Mouse (Mus musculus): Measurements from ENCODE around the gene Hs3st3b1. TPM values are rescaled to one million over a fixed set of nuclear protein-coding genes. Genes with fewer than 3 reads are reported as not detected.

The Hs3st3b1 gene
- total and polyA plus RNA-seq, 2 experiments from 2014 or later: 1.2 to 4.3 TPM

DNA sequence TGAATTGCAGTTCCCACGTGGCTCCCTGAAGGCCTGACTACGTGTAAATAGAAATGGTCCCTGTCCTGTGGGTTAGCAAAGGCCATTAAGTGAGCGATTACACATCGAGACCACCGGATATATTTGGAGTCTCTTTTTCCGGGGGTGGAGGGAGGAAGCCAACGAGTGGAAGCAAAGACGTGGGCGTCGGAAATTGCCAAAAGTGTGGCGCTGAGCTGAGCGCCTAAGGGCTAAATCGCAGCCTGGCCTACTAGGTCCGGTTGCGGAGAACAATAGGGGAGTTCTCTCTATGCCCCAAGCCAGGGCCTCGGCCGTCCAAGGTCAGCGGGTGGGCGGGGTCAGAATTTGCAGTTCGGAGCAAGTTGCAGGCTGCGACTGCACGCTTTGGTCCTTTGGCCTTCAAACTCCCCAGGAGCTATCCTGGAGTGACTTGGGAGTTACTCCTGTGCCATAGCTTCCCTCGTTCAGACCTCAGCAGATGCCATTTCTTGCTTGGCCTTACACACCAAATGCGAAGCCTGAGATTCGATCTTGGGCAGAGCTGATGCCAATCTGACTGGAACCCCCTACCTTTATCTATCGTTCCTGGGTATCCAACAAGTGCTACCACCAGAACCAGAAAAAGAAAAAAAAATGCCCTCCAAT is 2.3 kb upstream of the Hs3st3b1 start:
- Histone ChIP-seq H3K9me3 (ENCODE audit: low read length) (no peaks in the 10 kb centered on the region), H3K27ac (ENCODE audit: low read depth, low read length) (no peak overlapping the region), H3K27me3 (ENCODE audit: insufficient read depth, low read length) (peaks cover 72% of the 10 kb centered on the region), H3K36me3 (ENCODE audit: insufficient read depth) (no peaks in the 10 kb centered on the region), H3K9ac (no peak overlapping the region), H3K4me3 (ENCODE audit: low read depth, low read length) (no peak overlapping the region), H3K4me1 (ENCODE audit: insufficient read depth) (peaks cover 8% of the 10 kb centered on the region; the same call in 1 of the 2 replicates), H3K4me2 (ENCODE audit: low read depth) (no peak overlapping the region)
- 5% methylated on average over 26 of the region's 26 CpGs for WGBS
- DNase-seq (no peak), ATAC-seq (no peak)
- no peak for TF ChIP-seq CTCF (IDR thresholded peaks at IDR 0.05; ENCODE audit: low read depth)

DNA sequence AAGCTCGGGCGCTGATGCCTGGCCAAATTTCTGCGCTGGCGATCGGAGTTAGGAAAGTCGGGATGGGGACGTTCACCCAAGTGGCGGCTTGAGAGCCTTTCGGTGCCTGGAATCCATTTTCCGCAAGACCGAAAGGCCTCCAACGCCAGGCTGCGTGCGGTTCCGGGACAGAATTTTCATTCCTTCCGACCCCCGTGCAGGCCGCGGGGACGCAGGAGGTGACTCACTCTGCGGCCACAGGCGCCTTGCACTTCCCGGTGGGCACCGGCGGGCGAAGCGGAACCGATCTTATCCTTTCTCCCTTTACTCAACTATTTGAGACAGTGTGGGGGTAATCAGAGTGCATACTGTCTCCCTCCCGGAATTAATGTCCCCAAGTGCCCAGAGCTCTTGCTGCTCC is 1.3 kb upstream of the Hs3st3b1 start:
- Histone ChIP-seq H3K4me2 (ENCODE audit: low read depth) (peak overlapping the region; percentile 29), H3K9ac (no peak overlapping the region), H3K27me3 (ENCODE audit: insufficient read depth, low read length) (peaks cover 81% of the 10 kb centered on the region), H3K4me1 (ENCODE audit: insufficient read depth) (peaks cover 8% of the 10 kb centered on the region; the same call in 1 of the 2 replicates), H3K36me3 (ENCODE audit: insufficient read depth) (no peaks in the 10 kb centered on the region), H3K9me3 (ENCODE audit: low read length) (no peaks in the 10 kb centered on the region), H3K27ac (ENCODE audit: low read depth, low read length) (no peak overlapping the region), H3K4me3 (ENCODE audit: low read depth, low read length) (peak overlapping the region; percentile 17)
- TF ChIP-seq CTCF (IDR thresholded peaks at IDR 0.05; ENCODE audit: low read depth): no peak
- DNase-seq (no peak), ATAC-seq (no peak)
- WGBS: under 1% methylated on average over 29 of the region's 29 CpGs

DNA sequence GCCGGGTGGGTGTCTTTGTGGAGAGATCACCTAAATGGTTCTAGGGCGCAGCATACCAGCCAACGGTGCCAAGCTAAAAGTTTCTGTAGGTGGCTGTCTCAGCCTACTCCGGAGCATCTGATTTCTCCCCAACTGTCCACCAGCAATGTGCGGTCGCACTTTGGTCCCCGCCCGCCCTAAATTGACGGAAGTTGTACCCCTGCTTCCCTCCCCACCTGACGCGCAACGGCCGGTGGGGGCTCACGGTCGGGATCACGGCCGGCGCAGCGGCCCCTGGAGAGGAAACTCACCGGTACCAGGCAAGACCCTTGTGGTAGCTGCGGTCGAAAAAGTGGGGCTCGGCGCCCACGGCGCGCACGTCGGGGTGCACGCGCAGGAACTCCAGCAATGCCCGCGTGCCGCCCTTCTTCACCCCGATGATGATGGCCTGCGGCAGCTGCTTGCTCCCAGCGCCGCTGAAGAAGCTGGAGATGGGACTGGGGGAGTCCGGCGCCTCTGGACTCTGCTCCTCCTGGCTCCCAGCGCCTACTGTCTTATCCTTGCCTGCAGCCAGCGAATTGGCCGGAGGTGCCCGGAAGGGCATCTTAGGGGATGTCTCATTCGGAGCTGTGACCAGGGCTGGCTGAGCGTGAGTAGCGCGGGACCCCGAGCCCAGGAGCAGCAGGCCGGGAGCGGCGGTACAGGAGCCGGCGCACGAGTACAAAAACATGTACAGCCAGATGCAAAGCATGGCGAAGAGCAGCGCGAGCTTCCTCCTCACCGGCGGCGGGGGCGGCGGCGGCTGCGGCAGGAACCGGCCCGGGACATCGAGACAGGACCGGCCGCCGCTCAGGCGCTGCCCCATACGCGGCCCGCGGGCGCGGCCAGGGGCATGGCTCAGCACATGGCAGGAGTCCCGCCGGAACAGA is 792 bp downstream of the Hs3st3b1 start:
- ATAC-seq (no peak), DNase-seq (no peak)
- WGBS: 1% methylated on average over 77 of the region's 80 CpGs
- H3K27me3 ChIP-seq (ENCODE audit: insufficient read depth, low read length): peaks cover 91% of the 10 kb centered on the region
- H3K4me2 ChIP-seq (ENCODE audit: low read depth): peak overlapping the region; percentile 66
- no peaks in the 10 kb centered on the region for H3K9me3 ChIP-seq (ENCODE audit: low read length)
- peak overlapping the region; percentile 40 for H3K9ac ChIP-seq
- no peaks in the 10 kb centered on the region for H3K36me3 ChIP-seq (ENCODE audit: insufficient read depth)
- H3K27ac ChIP-seq (ENCODE audit: low read depth, low read length): no peak overlapping the region
- H3K4me1 ChIP-seq (ENCODE audit: insufficient read depth): peaks cover 8% of the 10 kb centered on the region; the same call in 1 of the 2 replicates
- H3K4me3 ChIP-seq (ENCODE audit: low read depth, low read length): peak overlapping the region; percentile 40
- TF ChIP-seq CTCF (IDR thresholded peaks at IDR 0.05; ENCODE audit: low read depth): no peak

GRCm38 (mm10) chr11:63920531-63920930 is 1.6 kb downstream of the Hs3st3b1 start:
- Histone ChIP-seq H3K4me1 (ENCODE audit: insufficient read depth) (peaks cover 8% of the 10 kb centered on the region; the same call in 1 of the 2 replicates), H3K27ac (ENCODE audit: low read depth, low read length) (no peak overlapping the region)
- ATAC-seq: peak; percentile 89

GRCm38 (mm10) chr11:63919211-63920098 is 2.6 kb downstream of the Hs3st3b1 start:
- Histone ChIP-seq H3K9ac (peak overlapping the region; percentile 35; the same call in 1 of the 2 replicates), H3K9me3 (ENCODE audit: low read length) (no peaks in the 10 kb centered on the region), H3K27me3 (ENCODE audit: insufficient read depth, low read length) (peaks cover 87% of the 10 kb centered on the region), H3K36me3 (ENCODE audit: insufficient read depth) (no peaks in the 10 kb centered on the region), H3K27ac (ENCODE audit: low read depth, low read length) (no peak overlapping the region), H3K4me1 (ENCODE audit: insufficient read depth) (peaks cover 8% of the 10 kb centered on the region; the same call in 1 of the 2 replicates), H3K4me3 (ENCODE audit: low read depth, low read length) (peak overlapping the region; percentile 40), H3K4me2 (ENCODE audit: low read depth) (peak overlapping the region; percentile 66)
- DNase-seq: no peak
- 6% methylated on average over 52 of the region's 52 CpGs for WGBS
- no peak for TF ChIP-seq CTCF (IDR thresholded peaks at IDR 0.05; ENCODE audit: low read depth)
- no peak for ATAC-seq

More at GRCm38 (mm10) chr11:63920531-63920930, 1.6 kb downstream of the Hs3st3b1 start:
- H3K9me3 ChIP-seq (ENCODE audit: low read length): no peaks in the 10 kb centered on the region
- H3K9ac ChIP-seq: peak overlapping the region; percentile 33
- H3K36me3 ChIP-seq (ENCODE audit: insufficient read depth): no peaks in the 10 kb centered on the region
- DNase-seq: peak; percentile 92
- H3K4me2 ChIP-seq (ENCODE audit: low read depth): peak overlapping the region; percentile 66
- WGBS: 1% methylated on average over 33 of the region's 33 CpGs
- TF ChIP-seq CTCF (IDR thresholded peaks at IDR 0.05; ENCODE audit: low read depth): peak; percentile 95
- peak overlapping the region; percentile 40 for H3K4me3 ChIP-seq (ENCODE audit: low read depth, low read length)
- H3K27me3 ChIP-seq (ENCODE audit: insufficient read depth, low read length): peaks cover 92% of the 10 kb centered on the region
